Mouse (Mus musculus) ES-E14 (cell line): ENCODE data around the gene Hcfc2.

ENCODE experiments used
- CHD2 ChIP-seq: IDR thresholded peaks from 2 replicates; pipeline ENCODE4 v1.6.1; 2014; ENCODE audit warnings: mild to moderate bottlenecking, low read depth, low read length, inconsistent platforms
- ZC3H11A ChIP-seq: IDR thresholded peaks from 2 replicates; pipeline ENCODE4 v1.6.1; 2012; ENCODE audit warnings: low read depth, mild to moderate bottlenecking, inconsistent platforms, low read length, borderline replicate concordance
- ZNF384 ChIP-seq: IDR thresholded peaks from 2 replicates; pipeline ENCODE4 v1.6.1; 2012; ENCODE audit warnings: low read depth, low read length, inconsistent platforms

- TF ChIP-seq ZC3H11A = no peak
- TF ChIP-seq ZNF384 = no peak
- no peak for TF ChIP-seq CHD2
These were observed 81.9 kb downstream of the Hcfc2 start for GRCm38 (mm10) chr10:82777886-82778285.
